Mouse (Mus musculus): ENCODE measurements around the gene Des.

DNA sequence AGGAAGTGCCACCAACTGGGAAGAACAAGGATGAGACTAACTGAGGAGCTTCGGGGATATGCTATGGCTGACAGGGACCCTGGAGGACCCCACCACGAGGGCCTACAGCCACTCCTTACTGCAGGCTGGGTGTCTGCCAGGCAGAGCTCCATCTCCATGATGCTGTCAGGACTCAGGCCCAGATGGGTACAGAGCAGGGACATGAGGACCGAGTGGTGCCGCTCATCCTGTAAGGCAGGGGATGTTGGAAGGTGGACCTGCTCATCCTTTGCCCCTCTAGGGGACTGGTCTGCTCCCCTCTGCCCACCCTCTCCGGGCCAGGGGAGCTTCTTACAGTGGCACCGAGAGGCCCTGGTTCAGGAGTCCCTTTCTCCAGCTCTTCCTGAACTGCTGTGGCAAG lies 45.1 kb upstream of the Des start:
- TF ChIP-seq POLR2A (IDR thresholded peaks at IDR 0.05; ENCODE audit: borderline replicate concordance, extremely low read depth, low read depth, low read length) (no peak), CTCF (IDR thresholded peaks at IDR 0.05; ENCODE audit: insufficient read depth, low read length) (no peak)
